Mouse (Mus musculus) MEL (cell line): ENCODE measurements around the gene Stambp. TPM values are rescaled to one million over a fixed set of nuclear protein-coding genes. Genes with fewer than 3 reads are reported as not detected.
A peak's percentile ranks its signal among the peaks of the same experiment; 100 is the strongest.

Experiments used
- DNase-seq: peaks from one replicate; pipeline ENCODE4 v3.0.0; 2011; ENCODE audit warnings: low read depth, low spot score
- H3K27ac ChIP-seq: 2 replicates; pipeline ENCODE4 v1.5.1; 2012; ENCODE audit warnings: low read depth, mild to moderate bottlenecking, control low read depth, low read length, moderate library complexity; ENCODE audit not compliant: control insufficient read depth
- H3K27me3 ChIP-seq, 2 experiments: fragments of 150-350 bp in 1 of 2; sonication (generic) in 1 of 2; 2 replicates each; pipeline ENCODE4 v1.6.1; 2012; ENCODE audit warnings: low read length in 2 of 2, mild to moderate bottlenecking in 2 of 2, improper control_type of control experiment in 1 of 2, moderate library complexity in 1 of 2; ENCODE audit not compliant: insufficient read depth in 2 of 2, control insufficient read depth in 1 of 2
- H3K36me3 ChIP-seq, 2 experiments: 2 replicates each; pipeline ENCODE4 v1.6.1; 2012 to 2014; ENCODE audit warnings: low read length in 2 of 2, improper control_type of control experiment in 1 of 2, inconsistent platforms in 1 of 2, mild to moderate bottlenecking in 1 of 2; ENCODE audit not compliant: insufficient read depth in 2 of 2, control insufficient read depth in 1 of 2
- H3K4me1 ChIP-seq, 2 experiments: fragments of 150-350 bp in 1 of 2; sonication (generic) in 1 of 2; 2 replicates each; pipeline ENCODE4 v1.6.1; 2012; ENCODE audit warnings: low read length in 2 of 2, improper control_type of control experiment in 1 of 2, mild to moderate bottlenecking in 1 of 2; ENCODE audit not compliant: insufficient read depth in 2 of 2, control insufficient read depth in 1 of 2
- H3K4me3 ChIP-seq, 2 experiments: fragments of 150-350 bp in 1 of 2; sonication (generic) in 1 of 2; 2 replicates each; pipeline ENCODE4 v1.5.1; 2012; ENCODE audit warnings: low read depth in 2 of 2, low read length in 2 of 2, mild to moderate bottlenecking in 2 of 2, moderate library complexity in 2 of 2, control low read depth in 1 of 2, improper control_type of control experiment in 1 of 2; ENCODE audit not compliant: control insufficient read depth in 1 of 2, insufficient read depth in 1 of 2
- H3K79me2 ChIP-seq: 2 replicates; pipeline ENCODE4 v1.6.1; 2012; ENCODE audit warnings: mild to moderate bottlenecking, low read length, moderate library complexity; ENCODE audit not compliant: control insufficient read depth, poor library complexity, insufficient read depth
- H3K9ac ChIP-seq: 2 replicates; pipeline ENCODE4 v1.6.1; 2012; ENCODE audit warnings: low read depth, mild to moderate bottlenecking, control low read depth, low read length, moderate library complexity; ENCODE audit not compliant: control insufficient read depth, poor library complexity, severe bottlenecking
- H3K9me3 ChIP-seq: fragments of 150-350 bp; sonication (generic); replicated peaks from 2 replicates; pipeline ENCODE4 v1.6.1; 2012; ENCODE audit warnings: mild to moderate bottlenecking, low read length, improper control_type of control experiment, moderate library complexity; ENCODE audit not compliant: insufficient read depth
- BHLHE40 ChIP-seq: IDR thresholded peaks from 2 replicates; pipeline ENCODE4 v1.6.1; 2012; ENCODE audit warnings: low read depth, mild to moderate bottlenecking, inconsistent platforms, low read length, improper control_type of control experiment, borderline replicate concordance
- CHD1 ChIP-seq: IDR thresholded peaks from 2 replicates; pipeline ENCODE4 v1.6.1; 2012; ENCODE audit warnings: low read depth, mild to moderate bottlenecking, inconsistent platforms, low read length, improper control_type of control experiment
- CHD2 ChIP-seq: IDR thresholded peaks from 2 replicates; pipeline ENCODE4 v1.6.1; 2011; ENCODE audit warnings: low read length, improper control_type of control experiment
- CTCF ChIP-seq, 3 experiments: IDR thresholded peaks in 2 of 3; conservative IDR thresholded peaks in 1 of 3; 2 replicates each; pipeline ENCODE4 v1.5.1; 2011 to 2012; ENCODE audit warnings: low read length in 3 of 3, low read depth in 2 of 3, mild to moderate bottlenecking in 2 of 3, improper control_type of control experiment in 1 of 3, inconsistent platforms in 1 of 3, mixed read lengths in 1 of 3, moderate library complexity in 1 of 3; ENCODE audit not compliant: control insufficient read depth in 1 of 3, insufficient read depth in 1 of 3, poor library complexity in 1 of 3, severe bottlenecking in 1 of 3
- E2F4 ChIP-seq: IDR thresholded peaks from 2 replicates; pipeline ENCODE4 v1.6.1; 2011; ENCODE audit warnings: low read depth, low read length, improper control_type of control experiment, borderline replicate concordance
- ELF1 ChIP-seq: IDR thresholded peaks from 2 replicates; pipeline ENCODE4 v1.6.1; 2014; ENCODE audit warnings: low read depth, mild to moderate bottlenecking, inconsistent platforms, low read length, improper control_type of control experiment, moderate library complexity
- EP300 ChIP-seq, 2 experiments: IDR thresholded peaks; 2 replicates each; pipeline ENCODE4 v1.6.1; 2011; ENCODE audit warnings: improper control_type of control experiment in 2 of 2, low read length in 2 of 2, low read depth in 1 of 2, mild to moderate bottlenecking in 1 of 2
- ETS1 ChIP-seq: IDR thresholded peaks from 2 replicates; pipeline ENCODE4 v1.6.1; 2012; ENCODE audit warnings: low read depth, mild to moderate bottlenecking, inconsistent platforms, low read length, improper control_type of control experiment, moderate library complexity
- GABPA ChIP-seq: IDR thresholded peaks from 2 replicates; pipeline ENCODE4 v1.6.1; 2012; ENCODE audit warnings: low read depth, mild to moderate bottlenecking, inconsistent platforms, low read length, improper control_type of control experiment, moderate library complexity
- HCFC1 ChIP-seq: IDR thresholded peaks from 2 replicates; pipeline ENCODE4 v1.6.1; 2012; ENCODE audit warnings: low read depth, mild to moderate bottlenecking, inconsistent platforms, low read length, improper control_type of control experiment, moderate library complexity
- JUND ChIP-seq: IDR thresholded peaks from 2 replicates; pipeline ENCODE4 v1.6.1; 2011; ENCODE audit warnings: low read depth, mild to moderate bottlenecking, improper control_type of control experiment, low read length
- KAT2A ChIP-seq: conservative IDR thresholded peaks from 2 replicates; pipeline ENCODE4 v1.6.1; 2012; ENCODE audit warnings: low read depth, low read length, improper control_type of control experiment, inconsistent platforms
- MAFK ChIP-seq: IDR thresholded peaks from 2 replicates; pipeline ENCODE4 v1.6.1; 2011; ENCODE audit warnings: low read depth, mild to moderate bottlenecking, low read length, improper control_type of control experiment, borderline replicate concordance
- MAX ChIP-seq: IDR thresholded peaks from 2 replicates; pipeline ENCODE4 v1.6.1; 2011; ENCODE audit warnings: low read length, improper control_type of control experiment
- MAZ ChIP-seq: IDR thresholded peaks from 2 replicates; pipeline ENCODE4 v1.6.1; 2012; ENCODE audit warnings: low read depth, mild to moderate bottlenecking, inconsistent platforms, low read length, improper control_type of control experiment
- MEF2A ChIP-seq: IDR thresholded peaks from 2 replicates; pipeline ENCODE4 v1.6.1; 2014; ENCODE audit warnings: low read depth, mild to moderate bottlenecking, inconsistent platforms, low read length, improper control_type of control experiment; ENCODE audit not compliant: poor library complexity, insufficient replicate concordance, severe bottlenecking; ENCODE audit errors: extremely low read depth
- MXI1 ChIP-seq: IDR thresholded peaks from 2 replicates; pipeline ENCODE4 v1.6.1; 2011; ENCODE audit warnings: mild to moderate bottlenecking, low read depth, low read length, improper control_type of control experiment
- MYB ChIP-seq: IDR thresholded peaks from 2 replicates; pipeline ENCODE4 v1.6.1; 2011; ENCODE audit warnings: mild to moderate bottlenecking, low read depth, low read length, improper control_type of control experiment
- MYC ChIP-seq: IDR thresholded peaks from 2 replicates; pipeline ENCODE4 v1.6.1; 2011; ENCODE audit warnings: low read depth, mild to moderate bottlenecking, low read length, improper control_type of control experiment, moderate library complexity
- NRF1 ChIP-seq: IDR thresholded peaks from 2 replicates; pipeline ENCODE4 v1.6.1; 2014; ENCODE audit warnings: low read depth, mild to moderate bottlenecking, inconsistent platforms, low read length, improper control_type of control experiment, moderate library complexity; ENCODE audit not compliant: poor library complexity, insufficient read depth, severe bottlenecking
- POLR2A ChIP-seq, 2 experiments: IDR thresholded peaks; 2 replicates each; pipeline ENCODE4 v1.6.1; 2011 to 2012; ENCODE audit warnings: low read length in 2 of 2, mild to moderate bottlenecking in 2 of 2, control low read depth in 1 of 2, improper control_type of control experiment in 1 of 2, low read depth in 1 of 2, moderate library complexity in 1 of 2; ENCODE audit not compliant: control insufficient read depth in 1 of 2, insufficient read depth in 1 of 2, poor library complexity in 1 of 2
- POLR2AphosphoS2 ChIP-seq: IDR thresholded peaks from 2 replicates; pipeline ENCODE4 v1.6.1; 2011; ENCODE audit warnings: low read length, improper control_type of control experiment
- POLR2AphosphoS5 ChIP-seq: IDR thresholded peaks from 2 replicates; pipeline ENCODE4 v1.6.1; 2012; ENCODE audit warnings: low read depth, borderline replicate concordance, mild to moderate bottlenecking, inconsistent platforms, low read length, moderate library complexity, mixed read lengths
- RCOR1 ChIP-seq: IDR thresholded peaks from 2 replicates; pipeline ENCODE4 v1.6.1; 2012; ENCODE audit warnings: low read depth, mild to moderate bottlenecking, inconsistent platforms, low read length, improper control_type of control experiment
- SMC3 ChIP-seq: IDR thresholded peaks from 2 replicates; pipeline ENCODE4 v1.6.1; 2011; ENCODE audit warnings: low read depth, low read length, improper control_type of control experiment
- TAL1 ChIP-seq: IDR thresholded peaks from 2 replicates; pipeline ENCODE4 v1.6.1; 2012; ENCODE audit warnings: mild to moderate bottlenecking, inconsistent platforms, low read length, moderate library complexity, mixed read lengths
- TBP ChIP-seq: IDR thresholded peaks from 2 replicates; pipeline ENCODE4 v1.8.0; 2011; ENCODE audit warnings: low read depth, low read length, improper control_type of control experiment
- TCF12 ChIP-seq: IDR thresholded peaks from 2 replicates; pipeline ENCODE4 v1.6.1; 2014; ENCODE audit warnings: low read depth, mild to moderate bottlenecking, inconsistent platforms, low read length, improper control_type of control experiment, moderate library complexity
- UBTF ChIP-seq: IDR thresholded peaks from 2 replicates; pipeline ENCODE4 v1.6.1; 2012; ENCODE audit warnings: low read depth, mild to moderate bottlenecking, inconsistent platforms, low read length, improper control_type of control experiment, moderate library complexity, borderline replicate concordance; ENCODE audit not compliant: insufficient read depth
- ZC3H11A ChIP-seq: IDR thresholded peaks from 2 replicates; pipeline ENCODE4 v1.6.1; 2012; ENCODE audit warnings: low read depth, mild to moderate bottlenecking, inconsistent platforms, low read length, improper control_type of control experiment
- ZKSCAN1 ChIP-seq: IDR thresholded peaks from 2 replicates; pipeline ENCODE4 v1.6.1; 2012; ENCODE audit warnings: low read depth, mild to moderate bottlenecking, inconsistent platforms, low read length, improper control_type of control experiment, moderate library complexity
- ZMIZ1 ChIP-seq: IDR thresholded peaks from 2 replicates; pipeline ENCODE4 v1.6.1; 2012; ENCODE audit warnings: low read depth, mild to moderate bottlenecking, inconsistent platforms, low read length, improper control_type of control experiment, moderate library complexity
- polyA plus RNA-seq, 2 experiments: library from polyadenylated mRNA; stranded (reverse) in 1 of 2; unstranded in 1 of 2; fragments of >175 nt in 1 of 2; fragments of >200 nt in 1 of 2; gene quantifications; 2 replicates each; pipeline versions ENCODE4 v1.2.1 to v1.2.4; 2012; ENCODE audit warnings: low replicate concordance in 2 of 2, low read depth in 1 of 2; ENCODE audit not compliant: insufficient read length in 2 of 2, insufficient read depth in 1 of 2, missing spikeins in 1 of 2
- total RNA-seq: library from RNA; depleted of rRNA; stranded (reverse); fragments of 300-350 nt; gene quantifications from 2 replicates; pipeline ENCODE4 v1.2.3, GENCODE M21; 2012

Gene Stambp
- total and polyA plus RNA-seq, 3 experiments = 4.0 to 18.3 TPM; not detected in 1

GRCm38 (mm10) chr6:83506258-83507167, 66.0 kb downstream of the Stambp start, which contains the start of gene Dguok (continued):
- TF ChIP-seq UBTF = no peak
- TF ChIP-seq MYC = peak; percentile 65
- peak; percentile 78 for TF ChIP-seq MAX
- no peak for TF ChIP-seq JUND
- TF ChIP-seq TCF12 = peak; percentile 75
- TF ChIP-seq SMC3 = no peak
- TF ChIP-seq RCOR1 = peak; percentile 26; the same call in 1 of the 2 replicates
- TF ChIP-seq, all 39 proteins: peak for 25

- Histone ChIP-seq H3K27ac (peak overlapping the region; percentile 87), H3K27me3 (no peaks in the 10 kb centered on the region), H3K36me3 (peaks cover 0 to 11% of the 10 kb centered on the region in 2 experiments; a peak in 2 of 4 replicates), H3K9ac (peak overlapping the region; percentile 72), H3K79me2 (no peaks in the 10 kb centered on the region; the same call in none of the 2 replicates), H3K4me3 (peak overlapping the region; percentile 63), H3K4me1 (peaks cover 5 to 12% of the 10 kb centered on the region in 2 experiments), H3K9me3 (no peaks in the 10 kb centered on the region)
- DNase-seq = peak; percentile 55
- TF ChIP-seq MAX (no peak), BHLHE40 (no peak), MAFK (no peak), SMC3 (no peak), HCFC1 (no peak), ZKSCAN1 (no peak), POLR2AphosphoS2 (no peak), ELF1 (no peak), MAZ (no peak), ETS1 (peak; percentile 48; the same call in 1 of the 2 replicates), CHD1 (no peak), CTCF (IDR thresholded peaks at IDR 0.05 in 2 of 3, conservative IDR thresholded peaks at IDR 0.05 in 1 of 3; ENCODE audit: control insufficient read depth in 1 of 3, insufficient read depth in 1 of 3, low read depth in 2 of 3, low read length in 3 of 3, poor library complexity in 1 of 3, severe bottlenecking in 1 of 3) (no peak), CHD2 (no peak), MEF2A (no peak), MYB (no peak), JUND (no peak), EP300 (IDR thresholded peaks at IDR 0.05; ENCODE audit: low read depth in 1 of 2, low read length in 2 of 2) (peak; percentile 55 to 77), ZMIZ1 (no peak), NRF1 (no peak), UBTF (no peak), TBP (no peak), ZC3H11A (no peak), POLR2A (IDR thresholded peaks at IDR 0.05; ENCODE audit: control insufficient read depth in 1 of 2, insufficient read depth in 1 of 2, low read depth in 1 of 2, low read length in 2 of 2, poor library complexity in 1 of 2) (no peak), POLR2AphosphoS5 (no peak), MYC (no peak), E2F4 (no peak), MXI1 (peak; percentile 25; the same call in 1 of the 2 replicates), RCOR1 (no peak), TAL1 (peak; percentile 54), GABPA (no peak), KAT2A (no peak)
These were observed 67.0 kb downstream of the Stambp start for GRCm38 (mm10) chr6:83505554-83505953.
